Comparison of ENCODE assay signal across 9 mouse cellular contexts in the genomic region with DNA sequence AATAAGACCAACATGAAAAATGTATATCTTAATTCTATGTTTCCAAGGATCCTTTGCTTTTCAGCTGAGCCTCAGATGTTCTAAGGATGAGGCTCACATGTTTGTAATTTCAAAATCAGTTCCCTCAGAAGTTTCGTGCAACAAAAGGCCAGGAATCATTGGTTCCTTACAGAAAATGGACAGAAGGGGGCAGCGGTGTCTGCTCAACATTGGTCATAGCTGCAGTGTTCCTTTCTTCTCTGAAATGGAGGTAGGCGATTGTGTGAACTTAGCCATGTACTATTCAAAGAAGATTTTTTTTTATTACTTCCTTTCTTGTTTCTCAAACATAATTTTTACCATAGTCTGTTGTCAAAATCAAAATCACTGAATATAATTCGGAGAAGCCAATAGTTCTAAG.
DNase-seq lines count a peak whose midpoint lies in the region; ATAC-seq and TF ChIP-seq lines count a peak whose summit lies in the region.
"Had no signal": no experiment of that assay in that cellular context is flagged by ENCODE, and none has a peak within 500 bp of the region (broad histone marks: within the 10 kb centered on the region; RNA-seq: fewer than 3 reads in every experiment).

No protein-coding gene starts in this region.

- H3K4me3 ChIP-seq in forebrain, embryonic 12.5 days (replicated peaks) = no peak overlapping the region
- H3K4me3 ChIP-seq in forebrain, embryonic 10.5 days = no peak overlapping the region
- H3K4me3 ChIP-seq in liver, postnatal 0 days (ENCODE audit: low read depth, low read length) = no peak overlapping the region
- H3K4me3 ChIP-seq: neural tube, embryonic 12.5 days had no signal

- H3K4me1 ChIP-seq in forebrain, embryonic 12.5 days = no peaks in the 10 kb centered on the region
- H3K4me1 ChIP-seq in forebrain, embryonic 10.5 days = no peaks in the 10 kb centered on the region; the same call in 1 of the 2 replicates
- H3K4me1 ChIP-seq in liver, postnatal 0 days (ENCODE audit: insufficient read depth) = no peaks in the 10 kb centered on the region
- H3K4me1 ChIP-seq: neural tube, embryonic 12.5 days had no signal

- no peaks in the 10 kb centered on the region for H3K36me3 ChIP-seq in forebrain, embryonic 12.5 days (replicated peaks)
- no peaks in the 10 kb centered on the region for H3K36me3 ChIP-seq in forebrain, embryonic 10.5 days (replicated peaks)
- no peaks in the 10 kb centered on the region for H3K36me3 ChIP-seq in liver, postnatal 0 days (replicated peaks; ENCODE audit: insufficient read depth, low read length)
- H3K36me3 ChIP-seq: neural tube, embryonic 12.5 days had no signal

- no peak overlapping the region for H3K4me2 ChIP-seq in forebrain, embryonic 12.5 days
- H3K4me2 ChIP-seq in liver, postnatal 0 days (ENCODE audit: low read depth, low read length) = no peak overlapping the region
- H3K4me2 ChIP-seq: neural tube, embryonic 12.5 days had no signal

- H3K9me3 ChIP-seq in forebrain, embryonic 12.5 days = no peaks in the 10 kb centered on the region
- no peaks in the 10 kb centered on the region for H3K9me3 ChIP-seq in forebrain, embryonic 10.5 days
- H3K9me3 ChIP-seq in liver, postnatal 0 days (ENCODE audit: low read length) = no peaks in the 10 kb centered on the region
- H3K9me3 ChIP-seq: neural tube, embryonic 12.5 days had no signal

- H3K9ac ChIP-seq in forebrain, embryonic 12.5 days = no peak overlapping the region
- no peak overlapping the region for H3K9ac ChIP-seq in liver, postnatal 0 days (replicated peaks)
- H3K9ac ChIP-seq: neural tube, embryonic 12.5 days had no signal

- 41% methylated on average over 4 of the region's 4 CpGs for WGBS in forebrain, embryonic 12.5 days
- 40% methylated on average over 4 of the region's 4 CpGs for WGBS in forebrain, embryonic 10.5 days
- 28% methylated on average over 4 of the region's 4 CpGs for WGBS in liver, postnatal 0 days (ENCODE audit: insufficient replicate concordance)

- ATAC-seq in forebrain, embryonic 12.5 days (ENCODE audit: low FRiP score) = peak; percentile 69
- ATAC-seq in hematopoietic stem cell, adult 5-6 weeks (replicated peaks in 1 of 2; ENCODE audit: insufficient read depth in 1 of 2, low FRiP score in 2 of 2, low TSS enrichment in 1 of 2, low read depth in 1 of 2, poor library complexity in 2 of 2, severe bottlenecking in 2 of 2) = peak; percentile 86 to 93
- no peak for ATAC-seq in liver, postnatal 0 days

- no peaks in the 10 kb centered on the region for H3K27me3 ChIP-seq in forebrain, embryonic 12.5 days
- no peaks in the 10 kb centered on the region for H3K27me3 ChIP-seq in forebrain, embryonic 10.5 days (ENCODE audit: poor library complexity, severe bottlenecking)
- H3K27me3 ChIP-seq in liver, postnatal 0 days (ENCODE audit: insufficient read depth, low read length) = no peaks in the 10 kb centered on the region
- H3K27me3 ChIP-seq: neural tube, embryonic 12.5 days had no signal

- no peak for TF ChIP-seq EP300 in liver, postnatal 0 days (IDR thresholded peaks at IDR 0.05; ENCODE audit: low read depth)

- TF ChIP-seq CTCF in brain, embryonic 14.5 days (IDR thresholded peaks at IDR 0.05; ENCODE audit: borderline replicate concordance, extremely low read depth, insufficient read depth, insufficient read length) = peak; percentile 47; the same call in 1 of the 2 replicates
- peak; percentile 64 for TF ChIP-seq CTCF in liver, postnatal 0 days (IDR thresholded peaks at IDR 0.05; ENCODE audit: low read depth)

- H3K27ac ChIP-seq in forebrain, embryonic 12.5 days = no peak overlapping the region
- no peak overlapping the region for H3K27ac ChIP-seq in forebrain, embryonic 10.5 days
- H3K27ac ChIP-seq in liver, postnatal 0 days (ENCODE audit: low read depth) = no peak overlapping the region
- H3K27ac ChIP-seq: neural tube, embryonic 12.5 days had no signal

- no peak for TF ChIP-seq POLR2A in brain, embryonic 14.5 days (IDR thresholded peaks at IDR 0.05; ENCODE audit: borderline replicate concordance, extremely low read depth, insufficient read depth, insufficient read length, poor library complexity, severe bottlenecking)

- no peak for DNase-seq in forebrain, embryonic 10.5 days (ENCODE audit: extremely low spot score, low spot score)
- peak; percentile 26 for DNase-seq in right cerebral cortex, adult 18-20 months
- no peak for DNase-seq in right cerebral cortex, postnatal 36 days (ENCODE audit: low spot score in 2 of 2)
- peak; percentile 55 for DNase-seq in brain, embryonic 14.5 days (ENCODE audit: low read depth)
- peak; percentile 26 for DNase-seq in liver, postnatal 0 days
- peak; percentile 30 to 61 for DNase-seq in urinary bladder, postnatal 36 days (ENCODE audit: low spot score in 2 of 2)

Comparison
In these comparisons a context has a peak if more than half of its experiments do, and no peak if none do; other contexts are left out.
1. DNase-seq: peak in right cerebral cortex, adult 18-20 months (single experiment), brain, embryonic 14.5 days (single experiment), liver, postnatal 0 days (single experiment) and urinary bladder, postnatal 36 days (2 of 2); none in forebrain, embryonic 10.5 days (single experiment) and right cerebral cortex, postnatal 36 days (0 of 2).